Mouse (Mus musculus): ENCODE results near the gene Hypm. TPM values are rescaled to one million over a fixed set of nuclear protein-coding genes. Genes with fewer than 3 reads are reported as not detected.

The Hypm gene
- polyA plus RNA-seq, 1 experiment, result not detected

DNA sequence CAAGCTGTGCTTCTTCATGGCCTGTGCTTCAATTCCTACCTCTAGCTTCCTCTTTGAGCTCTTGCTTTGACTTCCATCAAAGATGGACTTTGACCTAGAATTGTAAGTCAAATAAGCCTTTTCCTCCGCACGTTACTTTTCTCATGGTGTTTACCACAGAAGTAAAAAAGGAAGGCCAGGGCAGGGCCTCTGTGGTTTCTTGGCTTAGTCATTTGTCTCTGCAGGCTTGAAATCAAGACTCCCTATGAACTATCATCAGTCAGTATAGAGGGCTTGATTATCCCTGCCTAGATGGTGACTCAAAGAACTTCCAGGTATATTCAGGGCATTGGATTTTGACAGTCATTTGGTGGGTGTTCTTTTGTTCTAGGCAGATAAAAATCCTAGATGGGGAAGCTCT lies 28.8 kb downstream of the Hypm start:
- Histone ChIP-seq H3K36me3 (ENCODE audit: control insufficient read depth, insufficient read depth, low read length, poor library complexity, severe bottlenecking) (no peaks in the 10 kb centered on the region), H3K4me1 (ENCODE audit: control insufficient read depth, insufficient read depth, low read length) (no peaks in the 10 kb centered on the region), H3K4me3 (ENCODE audit: low read depth, low read length) (no peak overlapping the region), H3K27ac (ENCODE audit: insufficient read depth, low read length) (no peak overlapping the region), H3K27me3 (ENCODE audit: control insufficient read depth, insufficient read depth, low read length, poor library complexity, severe bottlenecking) (no peaks in the 10 kb centered on the region), H3K9ac (ENCODE audit: low read depth, poor library complexity, severe bottlenecking) (no peak overlapping the region), H3K9me3 (replicated peaks; ENCODE audit: control insufficient read depth, insufficient read depth, low read length, poor library complexity, severe bottlenecking) (no peaks in the 10 kb centered on the region)
- no peak for TF ChIP-seq EP300 (IDR thresholded peaks at IDR 0.05; ENCODE audit: insufficient read depth, low read depth, low read length)

- Histone ChIP-seq H3K36me3 (ENCODE audit: control insufficient read depth, insufficient read depth, low read length, poor library complexity, severe bottlenecking) (no peaks in the 10 kb centered on the region), H3K4me1 (ENCODE audit: control insufficient read depth, insufficient read depth, low read length) (no peaks in the 10 kb centered on the region), H3K27me3 (ENCODE audit: control insufficient read depth, insufficient read depth, low read length, poor library complexity, severe bottlenecking) (no peaks in the 10 kb centered on the region), H3K9me3 (replicated peaks; ENCODE audit: control insufficient read depth, insufficient read depth, low read length, poor library complexity, severe bottlenecking) (no peaks in the 10 kb centered on the region), H3K4me3 (ENCODE audit: low read depth, low read length) (no peak within 1 kb of the TSS), H3K27ac (ENCODE audit: insufficient read depth, low read length) (no peak within 1 kb of the TSS), H3K9ac (ENCODE audit: low read depth, poor library complexity, severe bottlenecking) (no peak within 1 kb of the TSS)
- TF ChIP-seq CTCF (IDR thresholded peaks at IDR 0.05; ENCODE audit: low read depth, low read length) (no peak), EP300 (IDR thresholded peaks at IDR 0.05; ENCODE audit: insufficient read depth, low read depth, low read length) (no peak), POLR2A (IDR thresholded peaks at IDR 0.05; ENCODE audit: insufficient read depth, low read length) (no peak)
These were observed 38.6 kb downstream of the Hypm start, which contains the start of gene Sytl5 for GRCm38 (mm10) chrX:9885322-9885721. Gene Sytl5, plus strand, starts transcription at chrX:9885622.

Other genes with a start within 250 kb of the Hypm start
- 50.2 and 62.4 TPM in 2 replicates for gene Dynlt3, start 183.9 kb upstream of the Hypm start, polyA plus RNA-seq (2011; ENCODE audit: insufficient read depth, insufficient read length, low read depth, missing spikeins)
- gene H2al3, start 2.8 kb downstream of the Hypm start, polyA plus RNA-seq (2011; ENCODE audit: insufficient read depth, insufficient read length, low read depth, missing spikeins), result not detected in 2 replicates
- gene Sytl5, start 38.7 kb downstream of the Hypm start, polyA plus RNA-seq (2011; ENCODE audit: insufficient read depth, insufficient read length, low read depth, missing spikeins), result not detected in 2 replicates

Data from ES-Bruce4 (cell line).